Mouse (Mus musculus): ENCODE measurements around the gene S100a3.

Gene S100a3

GRCm38 (mm10) chr3:90626266-90627021 is 66.1 kb downstream of the S100a3 start:
- no peak for DNase-seq (ENCODE audit: low spot score in 2 of 2)

GRCm38 (mm10) chr3:90627366-90627765 is 67.0 kb downstream of the S100a3 start:
- DNase-seq (ENCODE audit: low spot score in 2 of 2), result no peak

- peak in 1 of 2 experiments; percentile 27 for DNase-seq (ENCODE audit: low spot score in 2 of 2)
Observed at GRCm38 (mm10) chr3:90627807-90628206, 67.4 kb downstream of the S100a3 start.

- no peak for DNase-seq (ENCODE audit: low spot score in 2 of 2)
Observed at GRCm38 (mm10) chr3:90629298-90629697, 68.9 kb downstream of the S100a3 start.

- no peak for DNase-seq (ENCODE audit: low spot score in 2 of 2)
Observed at GRCm38 (mm10) chr3:90631984-90632383, 71.6 kb downstream of the S100a3 start.

- DNase-seq (ENCODE audit: low spot score in 2 of 2), result no peak
Observed at GRCm38 (mm10) chr3:90638511-90639275, 78.3 kb downstream of the S100a3 start.

- DNase-seq (ENCODE audit: low spot score in 2 of 2), result peak; percentile 43 to 71
Observed at GRCm38 (mm10) chr3:90639511-90640154, 79.3 kb downstream of the S100a3 start.

GRCm38 (mm10) chr3:90640981-90641380 is 80.6 kb downstream of the S100a3 start:
- no peak for DNase-seq (ENCODE audit: low spot score in 2 of 2)

GRCm38 (mm10) chr3:90644220-90644619 is 83.8 kb downstream of the S100a3 start:
- peak in 1 of 2 experiments; percentile 79 for DNase-seq (ENCODE audit: low spot score in 2 of 2)

- no peak for DNase-seq (ENCODE audit: low spot score in 2 of 2)
Observed at GRCm38 (mm10) chr3:90647291-90647690, 86.9 kb downstream of the S100a3 start.

- DNase-seq (ENCODE audit: low spot score in 2 of 2), result no peak
Observed at GRCm38 (mm10) chr3:90648981-90649380, 88.6 kb downstream of the S100a3 start.

GRCm38 (mm10) chr3:90649832-90650231 is 89.5 kb downstream of the S100a3 start:
- no peak for DNase-seq (ENCODE audit: low spot score in 2 of 2)
